In the genomic region with DNA sequence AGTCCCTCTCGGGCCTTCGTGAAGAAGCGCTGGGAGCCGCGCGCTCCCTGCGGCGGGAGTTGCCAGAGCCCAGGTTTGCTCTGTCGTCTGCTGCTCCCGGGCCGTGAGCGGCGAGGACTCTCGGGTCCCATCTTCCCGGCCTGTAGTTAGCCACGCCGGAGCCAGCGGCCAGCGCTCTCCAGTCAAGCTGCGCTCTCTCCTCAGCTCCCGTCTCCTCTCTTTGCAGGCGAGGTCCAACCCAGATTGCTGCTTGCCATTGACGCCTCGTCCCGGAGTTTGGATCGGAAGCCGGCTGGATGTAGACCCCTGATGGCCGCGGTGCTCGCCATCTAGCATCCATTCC, we compare ENCODE assay signal across 7 mouse cellular contexts. TPM values are rescaled to one million over a fixed set of nuclear protein-coding genes. Genes with fewer than 3 reads are reported as not detected.
DNase-seq lines count a peak whose midpoint lies in the region; ATAC-seq and TF ChIP-seq lines count a peak whose summit lies in the region.

No protein-coding gene starts in this region.

- WGBS in lung, embryonic 15.5 days, result 0% methylated on average over 30 of the region's 30 CpGs
- WGBS in embryonic facial prominence, embryonic 15.5 days, result under 1% methylated on average over 30 of the region's 30 CpGs
- under 1% methylated on average over 30 of the region's 30 CpGs for WGBS in intestine, postnatal 0 days
- under 1% methylated on average over 30 of the region's 30 CpGs for WGBS in olfactory bulb, adult 2 months

- H3K9me3 ChIP-seq in lung, embryonic 15.5 days, result no peaks in the 10 kb centered on the region
- H3K9me3 ChIP-seq in embryonic facial prominence, embryonic 15.5 days (replicated peaks), result no peaks in the 10 kb centered on the region
- no peaks in the 10 kb centered on the region for H3K9me3 ChIP-seq in intestine, postnatal 0 days (ENCODE audit: control insufficient read depth)

- H3K4me2 ChIP-seq in lung, embryonic 15.5 days, result peak overlapping the region; percentile 79
- peak overlapping the region; percentile 69 for H3K4me2 ChIP-seq in embryonic facial prominence, embryonic 15.5 days (replicated peaks)
- peak overlapping the region; percentile 81 for H3K4me2 ChIP-seq in intestine, postnatal 0 days (replicated peaks; ENCODE audit: low read depth)

- peak; percentile 64; the same call in 1 of the 2 replicates for ATAC-seq in lung, embryonic 15.5 days (ENCODE audit: borderline replicate concordance, extremely low read depth, low FRiP score, low TSS enrichment)
- peak; percentile 71; the same call in 1 of the 2 replicates for ATAC-seq in embryonic facial prominence, embryonic 15.5 days (ENCODE audit: insufficient number of reproducible peaks, low FRiP score, low TSS enrichment, low read depth)
- ATAC-seq in intestine, postnatal 0 days, result no peak; the same call in 1 of the 2 replicates

- peak overlapping the region; percentile 90 for H3K9ac ChIP-seq in lung, embryonic 15.5 days
- peak overlapping the region; percentile 91 for H3K9ac ChIP-seq in embryonic facial prominence, embryonic 15.5 days
- peak overlapping the region; percentile 78 for H3K9ac ChIP-seq in intestine, postnatal 0 days (ENCODE audit: low read depth, low read length)

- peaks cover 5% of the 10 kb centered on the region for H3K4me1 ChIP-seq in lung, embryonic 15.5 days
- H3K4me1 ChIP-seq in embryonic facial prominence, embryonic 15.5 days, result 0 out of 2 replicates have a peak, but pooled peaks cover 4% of the 10 kb centered on the region
- H3K4me1 ChIP-seq in intestine, postnatal 0 days (replicated peaks; ENCODE audit: control insufficient read depth, insufficient read depth, low read length), result no peaks in the 10 kb centered on the region
- peaks cover 3% of the 10 kb centered on the region; the same call in 1 of the 2 replicates for H3K4me1 ChIP-seq in olfactory bulb, adult 2 months (ENCODE audit: control insufficient read depth, insufficient read depth, low read length)

- TF ChIP-seq POLR2A in olfactory bulb, adult 2 months (IDR thresholded peaks at IDR 0.05; ENCODE audit: insufficient read depth, low read depth, low read length), result no peak

- peaks cover 33% of the 10 kb centered on the region for H3K36me3 ChIP-seq in lung, embryonic 15.5 days
- H3K36me3 ChIP-seq in embryonic facial prominence, embryonic 15.5 days, result peaks cover 27% of the 10 kb centered on the region
- H3K36me3 ChIP-seq in intestine, postnatal 0 days (ENCODE audit: control insufficient read depth, insufficient read depth), result peaks cover 14% of the 10 kb centered on the region

- no peak for TF ChIP-seq CTCF in intestine, postnatal 0 days (IDR thresholded peaks at IDR 0.05; ENCODE audit: low read depth)
- no peak for TF ChIP-seq CTCF in olfactory bulb, adult 2 months (IDR thresholded peaks at IDR 0.05; ENCODE audit: insufficient read depth, low read depth, low read length)

- H3K4me3 ChIP-seq in lung, embryonic 15.5 days, result peak overlapping the region; percentile 89
- H3K4me3 ChIP-seq in embryonic facial prominence, embryonic 15.5 days (replicated peaks), result peak overlapping the region; percentile 97
- H3K4me3 ChIP-seq in intestine, postnatal 0 days (ENCODE audit: low read depth, low read length), result peak overlapping the region; percentile 75
- H3K4me3 ChIP-seq in olfactory bulb, adult 2 months (ENCODE audit: insufficient read depth, low read depth, low read length), result peak overlapping the region; percentile 93

- peak overlapping the region; percentile 92 for H3K27ac ChIP-seq in lung, embryonic 15.5 days
- peak overlapping the region; percentile 96 for H3K27ac ChIP-seq in embryonic facial prominence, embryonic 15.5 days (replicated peaks)
- peak overlapping the region; percentile 83 for H3K27ac ChIP-seq in intestine, postnatal 0 days (ENCODE audit: low read depth, low read length)
- H3K27ac ChIP-seq in olfactory bulb, adult 2 months (ENCODE audit: insufficient read depth, low read depth, low read length), result peak overlapping the region; percentile 73

- DNase-seq in lung, postnatal 10 days, result no peak
- DNase-seq in frontal cortex, postnatal 25 days (ENCODE audit: low spot score in 2 of 2), result no peak
- DNase-seq in kidney, adult 11 months, result no peak

- H3K27me3 ChIP-seq in lung, embryonic 15.5 days, result no peaks in the 10 kb centered on the region
- no peaks in the 10 kb centered on the region for H3K27me3 ChIP-seq in embryonic facial prominence, embryonic 15.5 days
- H3K27me3 ChIP-seq in intestine, postnatal 0 days (replicated peaks; ENCODE audit: control insufficient read depth, insufficient read depth, low read length), result no peaks in the 10 kb centered on the region

RNA-seq across cellular contexts. Expression of gene Rnf20, which starts 0.3 kb away (rescaled TPM):
- polyA plus RNA-seq in lung, embryonic 15.5 days (2015; fragmentation: Nextera tagmentation; extraction: Ambion mirVana), result 39.8 and 40.8 TPM in 2 replicates
- polyA plus RNA-seq in embryonic facial prominence, embryonic 15.5 days (2015; fragmentation: Nextera tagmentation; extraction: Ambion mirVana), result 37.7 and 43.1 TPM in 2 replicates
- polyA plus RNA-seq in intestine, postnatal 0 days (2015; fragmentation: Nextera tagmentation; extraction: Ambion mirVana), result 15.6 and 16.4 TPM in 2 replicates
- polyA plus RNA-seq in olfactory bulb, adult 2 months (2012; ENCODE audit: insufficient read depth, insufficient read length, low replicate concordance, missing spikeins), result not detected in 2 replicates

RNA-seq across cellular contexts. Expression of gene Tmem246, which starts 34.4 kb away (rescaled TPM):
- polyA plus RNA-seq in lung, embryonic 15.5 days (2015; fragmentation: Nextera tagmentation; extraction: Ambion mirVana), result 24.2 and 25.3 TPM in 2 replicates
- polyA plus RNA-seq in embryonic facial prominence, embryonic 15.5 days (2015; fragmentation: Nextera tagmentation; extraction: Ambion mirVana), result 35.7 and 39.3 TPM in 2 replicates
- 22.6 and 23.6 TPM in 2 replicates for polyA plus RNA-seq in intestine, postnatal 0 days (2015; fragmentation: Nextera tagmentation; extraction: Ambion mirVana)
- not detected in 2 replicates for polyA plus RNA-seq in olfactory bulb, adult 2 months (2012; ENCODE audit: insufficient read depth, insufficient read length, low replicate concordance, missing spikeins)

RNA-seq across cellular contexts. Expression of gene Ppp3r2, which starts 49.7 kb away (rescaled TPM):
- polyA plus RNA-seq in lung, embryonic 15.5 days (2015; fragmentation: Nextera tagmentation; extraction: Ambion mirVana), result not detected in 2 replicates
- polyA plus RNA-seq in embryonic facial prominence, embryonic 15.5 days (2015; fragmentation: Nextera tagmentation; extraction: Ambion mirVana), result 0.05 and 0.07 TPM in 2 replicates
- not detected in 2 replicates for polyA plus RNA-seq in intestine, postnatal 0 days (2015; fragmentation: Nextera tagmentation; extraction: Ambion mirVana)
- not detected in 2 replicates for polyA plus RNA-seq in olfactory bulb, adult 2 months (2012; ENCODE audit: insufficient read depth, insufficient read length, low replicate concordance, missing spikeins)
